Mouse (Mus musculus): ENCODE measurements around the gene Hoxb7. TPM values are rescaled to one million over a fixed set of nuclear protein-coding genes. Genes with fewer than 3 reads are reported as not detected.

Gene Hoxb7
- polyA plus RNA-seq, 1 experiment from 2014 or later, result 8.4 TPM

GRCm38 (mm10) chr11:96305505-96306182 lies 19.2 kb downstream of the Hoxb7 start:
- no peak for ATAC-seq (ENCODE audit: insufficient number of reproducible peaks, insufficient read depth, low FRiP score, low read depth)
- Histone ChIP-seq H3K9ac (replicated peaks; ENCODE audit: low read depth, low read length) (peak overlapping the region; percentile 83), H3K36me3 (ENCODE audit: control insufficient read depth, insufficient read depth, low read length) (no peaks in the 10 kb centered on the region), H3K4me2 (replicated peaks; ENCODE audit: low read depth, low read length) (peak overlapping the region; percentile 95), H3K27ac (ENCODE audit: low read length) (peak overlapping the region; percentile 100), H3K4me1 (ENCODE audit: control insufficient read depth, insufficient read depth, low read length) (peaks cover 6% of the 10 kb centered on the region; the same call in 1 of the 2 replicates), H3K4me3 (ENCODE audit: low read depth, low read length) (peak overlapping the region; percentile 47), H3K27me3 (ENCODE audit: control insufficient read depth, insufficient read depth, low read length) (peaks cover 6% of the 10 kb centered on the region; the same call in 1 of the 2 replicates), H3K9me3 (ENCODE audit: control insufficient read depth, low read depth, low read length) (no peaks in the 10 kb centered on the region)
- 40% methylated on average over 6 of the region's 6 CpGs for WGBS

DNA sequence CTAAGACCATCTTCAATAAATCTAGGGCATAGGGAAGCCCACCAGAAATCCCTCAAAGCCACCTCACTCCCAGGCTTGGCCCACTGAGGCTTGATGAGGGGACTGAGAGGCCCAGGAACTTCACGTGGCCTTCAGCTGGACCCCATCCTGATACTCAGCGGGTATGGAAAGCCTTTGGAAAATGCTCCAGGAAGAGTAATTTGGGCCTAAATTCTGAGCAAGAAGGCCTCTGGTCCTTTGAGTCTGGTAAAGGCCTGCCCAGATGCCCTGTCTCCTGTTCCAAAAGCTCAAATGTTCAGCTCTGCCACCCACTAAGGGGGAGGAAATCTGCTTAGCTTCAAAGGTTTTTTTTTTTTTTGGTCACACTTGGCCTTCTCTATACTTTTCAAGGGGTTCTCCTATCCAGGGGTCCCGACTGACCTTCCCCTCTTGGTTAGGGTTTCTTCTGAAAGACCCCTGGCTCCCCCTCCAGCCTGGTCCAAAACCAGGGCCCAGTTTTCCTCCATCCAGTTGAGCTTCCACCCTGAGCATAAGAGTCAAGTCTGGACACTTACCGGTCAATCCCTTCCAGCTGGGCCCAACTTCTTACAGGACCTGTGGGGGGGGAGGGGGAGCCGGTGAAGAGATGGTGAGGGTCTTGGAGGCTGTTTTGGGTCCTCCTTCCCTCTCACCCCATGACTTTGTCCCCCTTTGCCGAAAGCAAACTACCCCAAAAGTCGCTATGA lies 19.9 kb downstream of the Hoxb7 start:
- H3K4me2 ChIP-seq (replicated peaks; ENCODE audit: low read depth, low read length), result peak overlapping the region; percentile 95
- H3K36me3 ChIP-seq (ENCODE audit: control insufficient read depth, insufficient read depth, low read length), result no peaks in the 10 kb centered on the region
- ATAC-seq (ENCODE audit: insufficient number of reproducible peaks, insufficient read depth, low FRiP score, low read depth), result no peak
- H3K27me3 ChIP-seq (ENCODE audit: control insufficient read depth, insufficient read depth, low read length), result peaks cover 6% of the 10 kb centered on the region; the same call in 1 of the 2 replicates
- peak overlapping the region; percentile 83 for H3K9ac ChIP-seq (replicated peaks; ENCODE audit: low read depth, low read length)
- peaks cover 6% of the 10 kb centered on the region; the same call in 1 of the 2 replicates for H3K4me1 ChIP-seq (ENCODE audit: control insufficient read depth, insufficient read depth, low read length)
- H3K4me3 ChIP-seq (ENCODE audit: low read depth, low read length), result peak overlapping the region; percentile 47
- no peaks in the 10 kb centered on the region for H3K9me3 ChIP-seq (ENCODE audit: control insufficient read depth, low read depth, low read length)
- peak overlapping the region; percentile 100 for H3K27ac ChIP-seq (ENCODE audit: low read length)
- WGBS, result 26% methylated on average over 7 of the region's 7 CpGs

DNA sequence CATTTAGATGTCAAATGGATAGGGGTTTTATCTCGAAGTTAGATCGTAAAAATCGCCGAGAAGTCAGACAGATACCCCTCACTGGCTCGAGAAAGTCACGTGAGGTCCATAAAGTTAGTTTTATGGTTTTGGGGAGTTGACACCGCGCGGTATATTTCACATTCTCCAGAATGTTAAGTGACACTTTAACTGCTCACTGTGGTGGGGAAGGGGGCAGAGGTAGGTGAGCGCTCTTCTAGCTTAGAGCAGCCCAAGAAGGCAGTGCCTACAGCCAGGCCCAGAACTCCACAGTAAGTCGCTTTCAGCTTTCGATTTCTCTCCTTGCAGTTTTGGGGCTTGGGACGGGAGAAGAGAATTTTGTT lies 20.5 kb downstream of the Hoxb7 start:
- peak overlapping the region; percentile 83 for H3K9ac ChIP-seq (replicated peaks; ENCODE audit: low read depth, low read length)
- H3K4me3 ChIP-seq (ENCODE audit: low read depth, low read length), result peak overlapping the region; percentile 47
- H3K9me3 ChIP-seq (ENCODE audit: control insufficient read depth, low read depth, low read length), result no peaks in the 10 kb centered on the region
- peaks cover 4% of the 10 kb centered on the region; the same call in 1 of the 2 replicates for H3K27me3 ChIP-seq (ENCODE audit: control insufficient read depth, insufficient read depth, low read length)
- H3K4me1 ChIP-seq (ENCODE audit: control insufficient read depth, insufficient read depth, low read length), result peaks cover 6% of the 10 kb centered on the region; the same call in 1 of the 2 replicates
- 16% methylated on average over 13 of the region's 13 CpGs for WGBS
- peak overlapping the region; percentile 100 for H3K27ac ChIP-seq (ENCODE audit: low read length)
- no peaks in the 10 kb centered on the region for H3K36me3 ChIP-seq (ENCODE audit: control insufficient read depth, insufficient read depth, low read length)
- ATAC-seq (ENCODE audit: insufficient number of reproducible peaks, insufficient read depth, low FRiP score, low read depth), result no peak
- H3K4me2 ChIP-seq (replicated peaks; ENCODE audit: low read depth, low read length), result peak overlapping the region; percentile 95

DNA sequence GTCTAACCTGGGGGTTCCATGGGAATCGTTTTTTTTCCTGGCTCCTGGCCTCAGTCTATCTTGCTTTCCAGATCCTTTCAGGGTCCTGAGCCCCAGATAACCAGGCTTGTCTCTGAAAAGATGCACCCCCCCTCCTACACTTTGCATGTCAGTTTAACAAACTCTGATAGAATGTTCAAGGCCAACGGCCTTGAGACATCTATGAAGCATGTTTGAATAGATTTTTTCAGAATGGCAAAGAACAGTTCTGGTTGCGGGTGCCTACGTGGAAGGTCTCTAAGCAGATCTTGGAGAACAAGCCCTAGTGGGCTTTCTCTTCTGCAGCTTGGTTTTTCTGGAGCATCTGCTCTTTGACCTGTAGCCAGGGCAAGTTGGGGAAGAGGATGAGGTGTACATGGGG lies 22.3 kb downstream of the Hoxb7 start:
- Histone ChIP-seq H3K9ac (replicated peaks; ENCODE audit: low read depth, low read length) (peak overlapping the region; percentile 83), H3K4me2 (replicated peaks; ENCODE audit: low read depth, low read length) (peak overlapping the region; percentile 95), H3K27me3 (ENCODE audit: control insufficient read depth, insufficient read depth, low read length) (peaks cover 3% of the 10 kb centered on the region; the same call in 1 of the 2 replicates), H3K9me3 (ENCODE audit: control insufficient read depth, low read depth, low read length) (no peaks in the 10 kb centered on the region), H3K36me3 (ENCODE audit: control insufficient read depth, insufficient read depth, low read length) (no peaks in the 10 kb centered on the region), H3K4me1 (ENCODE audit: control insufficient read depth, insufficient read depth, low read length) (peaks cover 13% of the 10 kb centered on the region; the same call in 1 of the 2 replicates), H3K4me3 (ENCODE audit: low read depth, low read length) (peak overlapping the region; percentile 47), H3K27ac (ENCODE audit: low read length) (peak overlapping the region; percentile 100)
- 22% methylated on average over 4 of the region's 4 CpGs for WGBS
- ATAC-seq (ENCODE audit: insufficient number of reproducible peaks, insufficient read depth, low FRiP score, low read depth), result no peak

DNA sequence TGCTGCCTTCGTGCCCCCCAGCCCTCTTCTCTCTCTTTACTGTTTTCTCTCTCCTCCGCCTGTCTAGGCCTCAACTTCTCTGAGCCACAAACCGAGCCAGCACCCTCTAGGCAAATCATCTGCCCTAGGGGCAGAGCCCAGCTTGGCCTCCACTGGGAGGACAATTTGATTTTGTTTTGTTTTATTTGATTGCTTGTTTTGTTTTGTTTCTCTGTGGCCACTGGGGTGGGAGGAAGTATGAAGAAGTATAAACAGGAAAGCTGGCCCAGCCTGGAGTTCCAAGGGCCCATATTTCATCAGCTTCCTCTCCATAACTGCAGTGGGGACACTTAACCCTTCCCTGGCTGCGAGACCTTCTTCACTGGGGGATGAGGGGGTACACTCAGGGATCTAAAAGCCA lies 22.9 kb downstream of the Hoxb7 start:
- Histone ChIP-seq H3K4me3 (ENCODE audit: low read depth, low read length) (peak overlapping the region; percentile 47), H3K4me2 (replicated peaks; ENCODE audit: low read depth, low read length) (peak overlapping the region; percentile 95), H3K36me3 (ENCODE audit: control insufficient read depth, insufficient read depth, low read length) (no peaks in the 10 kb centered on the region), H3K27ac (ENCODE audit: low read length) (peak overlapping the region; percentile 100), H3K27me3 (ENCODE audit: control insufficient read depth, insufficient read depth, low read length) (peaks cover 3% of the 10 kb centered on the region; the same call in 1 of the 2 replicates), H3K9ac (replicated peaks; ENCODE audit: low read depth, low read length) (peak overlapping the region; percentile 83), H3K4me1 (ENCODE audit: control insufficient read depth, insufficient read depth, low read length) (peaks cover 18% of the 10 kb centered on the region; the same call in 1 of the 2 replicates), H3K9me3 (ENCODE audit: control insufficient read depth, low read depth, low read length) (no peaks in the 10 kb centered on the region)
- WGBS, result 23% methylated on average over 4 of the region's 4 CpGs
- no peak for ATAC-seq (ENCODE audit: insufficient number of reproducible peaks, insufficient read depth, low FRiP score, low read depth)

- peaks cover 3% of the 10 kb centered on the region; the same call in 1 of the 2 replicates for H3K27me3 ChIP-seq (ENCODE audit: control insufficient read depth, insufficient read depth, low read length)
- H3K36me3 ChIP-seq (ENCODE audit: control insufficient read depth, insufficient read depth, low read length), result no peaks in the 10 kb centered on the region
- peaks cover 20% of the 10 kb centered on the region; the same call in 1 of the 2 replicates for H3K4me1 ChIP-seq (ENCODE audit: control insufficient read depth, insufficient read depth, low read length)
- peak overlapping the region; percentile 47 for H3K4me3 ChIP-seq (ENCODE audit: low read depth, low read length)
- no peaks in the 10 kb centered on the region for H3K9me3 ChIP-seq (ENCODE audit: control insufficient read depth, low read depth, low read length)
- ATAC-seq (ENCODE audit: insufficient number of reproducible peaks, insufficient read depth, low FRiP score, low read depth), result no peak
- H3K9ac ChIP-seq (replicated peaks; ENCODE audit: low read depth, low read length), result peak overlapping the region; percentile 83
- peak overlapping the region; percentile 95 for H3K4me2 ChIP-seq (replicated peaks; ENCODE audit: low read depth, low read length)
- H3K27ac ChIP-seq (ENCODE audit: low read length), result peak overlapping the region; percentile 100
- 15% methylated on average over 20 of the region's 20 CpGs for WGBS
Observed at GRCm38 (mm10) chr11:96310183-96310938, 23.9 kb downstream of the Hoxb7 start.

DNA sequence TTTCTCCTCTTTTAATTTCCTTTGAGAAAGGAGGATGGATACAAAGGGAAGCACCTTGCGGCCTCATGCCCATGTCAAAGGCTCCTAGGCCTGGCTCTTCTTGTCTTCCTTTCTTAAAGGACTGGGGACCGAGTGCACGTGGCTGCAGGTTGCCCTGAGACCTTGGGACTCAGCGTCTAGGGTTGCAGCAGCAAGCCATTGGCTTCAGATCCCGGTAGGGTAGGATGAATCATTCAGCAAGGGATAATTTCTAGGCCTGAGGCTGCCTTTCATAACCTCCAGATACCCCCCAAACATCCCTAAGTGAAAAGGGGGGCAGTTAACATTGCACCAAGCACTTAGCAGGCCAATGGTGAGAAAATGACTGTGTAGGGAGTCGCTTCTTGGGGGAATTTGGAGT lies 24.7 kb downstream of the Hoxb7 start:
- peak overlapping the region; percentile 100 for H3K27ac ChIP-seq (ENCODE audit: low read length)
- H3K4me2 ChIP-seq (replicated peaks; ENCODE audit: low read depth, low read length), result peak overlapping the region; percentile 95
- H3K27me3 ChIP-seq (ENCODE audit: control insufficient read depth, insufficient read depth, low read length), result no peaks in the 10 kb centered on the region
- peaks cover 24% of the 10 kb centered on the region for H3K4me1 ChIP-seq (ENCODE audit: control insufficient read depth, insufficient read depth, low read length)
- peak overlapping the region; percentile 83 for H3K9ac ChIP-seq (replicated peaks; ENCODE audit: low read depth, low read length)
- no peak for ATAC-seq (ENCODE audit: insufficient number of reproducible peaks, insufficient read depth, low FRiP score, low read depth)
- 13% methylated on average over 6 of the region's 6 CpGs for WGBS
- H3K9me3 ChIP-seq (ENCODE audit: control insufficient read depth, low read depth, low read length), result no peaks in the 10 kb centered on the region
- H3K4me3 ChIP-seq (ENCODE audit: low read depth, low read length), result peak overlapping the region; percentile 47
- no peaks in the 10 kb centered on the region for H3K36me3 ChIP-seq (ENCODE audit: control insufficient read depth, insufficient read depth, low read length)

Data from stomach, embryonic 14.5 days (tissue).